Mouse (Mus musculus): Measurements from ENCODE around the gene Shisa8.

GRCm38 (mm10) chr15:82163356-82164060 lies 49.1 kb downstream of the Shisa8 start:
- TF ChIP-seq GATA1 (IDR thresholded peaks at IDR 0.05; ENCODE audit: low read length) (no peak), TAL1 (IDR thresholded peaks at IDR 0.05; ENCODE audit: low read length) (no peak)

Measured in erythroblast, embryonic 14.5 days (primary cell).